Mouse (Mus musculus): ENCODE results near the gene Hoxc5. TPM values are rescaled to one million over a fixed set of nuclear protein-coding genes. Genes with fewer than 3 reads are reported as not detected.

Hoxc5 gene
- polyA plus RNA-seq, 1 experiment = 0.32 TPM

DNA sequence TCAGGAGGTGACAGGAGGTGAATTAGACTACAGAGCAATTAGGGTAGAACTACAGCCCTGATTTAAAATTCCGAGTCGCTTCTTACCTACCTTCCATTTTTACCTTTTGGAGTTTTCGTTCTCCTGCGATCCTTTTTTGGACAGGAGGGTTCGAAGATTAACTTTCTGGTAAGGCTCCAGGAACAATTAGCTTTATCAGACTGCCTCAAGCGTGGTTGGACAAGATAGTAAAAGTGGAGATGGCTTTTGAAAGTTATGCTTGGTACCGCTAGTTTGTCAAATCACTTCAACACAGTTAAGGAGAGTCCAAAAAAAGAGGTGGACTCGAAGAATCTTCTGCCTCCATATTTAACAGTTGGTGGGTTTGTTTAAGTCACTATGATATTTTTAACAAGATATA, 54.3 kb downstream of the Hoxc5 start:
- H3K27ac ChIP-seq (ENCODE audit: control insufficient read depth, insufficient read depth, low read length) = no peak overlapping the region
- TF ChIP-seq CTCF (IDR thresholded peaks at IDR 0.05; ENCODE audit: borderline replicate concordance, control insufficient read depth, extremely low read depth, insufficient read depth, low read length, poor library complexity) (no peak), POLR2A (IDR thresholded peaks at IDR 0.05; ENCODE audit: control insufficient read depth, extremely low read depth, insufficient read depth, low read length, poor library complexity) (no peak)
- H3K4me1 ChIP-seq (replicated peaks; ENCODE audit: control insufficient read depth, insufficient read depth, low read length) = no peaks in the 10 kb centered on the region
- WGBS = 19% methylated on average over 8 of the region's 8 CpGs
- no peak overlapping the region for H3K4me3 ChIP-seq (ENCODE audit: control insufficient read depth, insufficient read depth, low read length)
- peaks cover 16% of the 10 kb centered on the region for H3K27me3 ChIP-seq (ENCODE audit: control insufficient read depth, insufficient read depth, low read length)
- no peaks in the 10 kb centered on the region for H3K36me3 ChIP-seq (ENCODE audit: control insufficient read depth, insufficient read depth, low read length)
- no peak for DNase-seq

DNA sequence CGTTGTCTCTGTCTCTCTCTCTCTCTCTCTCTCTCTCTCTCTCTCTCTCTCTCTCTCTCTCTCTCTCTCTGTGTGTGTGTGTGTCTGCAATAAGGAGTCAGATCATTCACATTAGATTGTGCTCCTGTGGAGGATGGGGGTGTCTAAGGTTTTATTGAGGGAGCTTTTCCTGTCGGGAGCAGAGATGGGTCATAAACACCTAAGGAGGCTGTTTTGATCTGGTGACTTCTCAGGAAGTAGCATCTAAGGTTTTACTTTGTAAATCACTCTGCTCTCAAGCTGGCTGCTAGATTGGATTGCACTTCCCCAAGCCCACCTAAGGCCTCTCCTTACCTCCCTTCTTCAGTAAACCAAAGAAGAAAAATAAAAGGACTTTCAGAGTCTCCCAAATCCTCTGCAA, 56.9 kb downstream of the Hoxc5 start:
- WGBS = 7% methylated on average over 2 of the region's 2 CpGs
- Histone ChIP-seq H3K27me3 (ENCODE audit: control insufficient read depth, insufficient read depth, low read length) (peaks cover 12% of the 10 kb centered on the region), H3K4me1 (replicated peaks; ENCODE audit: control insufficient read depth, insufficient read depth, low read length) (no peaks in the 10 kb centered on the region), H3K4me3 (ENCODE audit: control insufficient read depth, insufficient read depth, low read length) (no peak overlapping the region), H3K36me3 (ENCODE audit: control insufficient read depth, insufficient read depth, low read length) (no peaks in the 10 kb centered on the region), H3K27ac (ENCODE audit: control insufficient read depth, insufficient read depth, low read length) (no peak overlapping the region)
- DNase-seq = no peak
- TF ChIP-seq POLR2A (IDR thresholded peaks at IDR 0.05; ENCODE audit: control insufficient read depth, extremely low read depth, insufficient read depth, low read length, poor library complexity) (no peak), CTCF (IDR thresholded peaks at IDR 0.05; ENCODE audit: borderline replicate concordance, control insufficient read depth, extremely low read depth, insufficient read depth, low read length, poor library complexity) (no peak)

DNA sequence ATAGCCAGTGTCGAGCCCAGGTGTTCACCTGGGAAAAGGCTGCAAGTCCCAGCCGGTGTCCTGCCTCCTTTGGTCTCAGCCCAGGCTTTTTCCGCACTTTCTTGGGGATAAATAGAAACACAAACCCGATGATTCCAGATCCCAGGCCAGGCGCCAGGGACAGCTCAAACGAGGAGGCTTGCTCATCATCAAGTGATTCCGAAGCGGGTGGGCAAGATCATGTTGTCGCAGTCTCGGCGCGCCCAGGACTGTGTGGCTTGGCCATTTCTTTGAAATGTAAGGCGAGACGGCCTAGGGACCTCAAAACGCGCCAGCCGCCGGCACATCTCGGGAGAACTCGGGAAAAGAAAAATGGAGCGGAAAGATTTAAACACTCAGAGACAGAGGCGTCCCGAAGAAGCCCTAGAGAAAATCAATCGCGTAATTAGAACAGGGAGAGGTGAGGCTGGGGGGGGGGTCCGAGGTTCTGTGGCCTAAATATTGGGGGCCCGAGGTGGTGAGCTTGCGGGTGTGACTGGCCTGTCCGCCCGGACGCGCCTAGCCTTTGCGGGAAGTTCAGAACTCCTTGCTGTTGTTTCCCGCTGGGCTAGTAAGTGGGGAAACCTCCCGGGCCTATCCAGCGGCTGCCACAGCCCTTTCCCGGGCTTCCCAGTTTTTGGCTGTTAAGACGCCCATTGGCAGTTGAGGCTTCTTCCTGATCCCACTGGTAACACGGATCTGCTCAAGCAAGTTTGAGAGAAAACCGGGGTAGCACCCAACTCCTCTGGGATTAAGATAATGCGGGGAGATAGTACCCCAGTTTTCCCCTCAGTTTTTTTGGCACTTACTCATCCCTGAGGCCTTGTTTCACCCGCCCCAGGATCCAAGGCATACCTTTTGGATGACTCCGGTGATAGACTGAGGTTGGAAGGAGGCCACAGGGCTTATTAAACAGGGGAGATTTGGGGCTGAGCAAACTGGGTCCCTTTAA, 60.3 kb downstream of the Hoxc5 start:
- Histone ChIP-seq H3K36me3 (ENCODE audit: control insufficient read depth, insufficient read depth, low read length) (no peaks in the 10 kb centered on the region), H3K27ac (ENCODE audit: control insufficient read depth, insufficient read depth, low read length) (no peak overlapping the region), H3K4me1 (replicated peaks; ENCODE audit: control insufficient read depth, insufficient read depth, low read length) (no peaks in the 10 kb centered on the region), H3K4me3 (ENCODE audit: control insufficient read depth, insufficient read depth, low read length) (no peak overlapping the region), H3K27me3 (ENCODE audit: control insufficient read depth, insufficient read depth, low read length) (peaks cover 8% of the 10 kb centered on the region)
- WGBS = 15% methylated on average over 43 of the region's 43 CpGs
- no peak for TF ChIP-seq POLR2A (IDR thresholded peaks at IDR 0.05; ENCODE audit: control insufficient read depth, extremely low read depth, insufficient read depth, low read length, poor library complexity)
- no peak for TF ChIP-seq CTCF (IDR thresholded peaks at IDR 0.05; ENCODE audit: borderline replicate concordance, control insufficient read depth, extremely low read depth, insufficient read depth, low read length, poor library complexity)
- no peak for DNase-seq

DNA sequence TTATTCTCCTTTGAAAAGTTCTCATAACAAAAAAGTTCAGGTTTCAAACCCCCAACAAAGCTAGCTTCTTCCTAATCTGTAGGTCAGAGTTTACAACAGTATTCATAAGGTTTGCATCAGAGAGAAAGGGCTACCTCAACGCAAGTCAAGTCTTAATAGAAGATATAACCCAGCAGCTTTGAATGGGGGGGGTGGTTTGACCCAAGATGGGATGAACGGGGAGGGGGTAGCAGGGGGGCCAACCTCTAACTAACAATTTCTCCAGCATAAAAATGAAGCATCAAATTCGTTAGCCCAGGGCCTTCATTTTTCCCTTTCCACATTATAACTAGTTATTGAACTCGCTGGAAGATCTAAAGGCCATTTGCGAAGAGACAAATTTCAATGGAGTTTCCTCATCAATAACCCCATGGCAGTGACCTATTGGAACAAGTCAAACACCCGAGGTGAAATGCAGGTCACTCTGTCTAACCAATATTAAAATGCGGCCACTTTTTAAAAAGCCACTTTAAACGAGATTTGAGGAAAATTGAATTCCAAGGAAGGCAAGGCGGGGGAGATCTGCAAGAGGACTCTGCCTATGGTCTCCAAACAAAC, 61.8 kb downstream of the Hoxc5 start:
- TF ChIP-seq POLR2A (IDR thresholded peaks at IDR 0.05; ENCODE audit: control insufficient read depth, extremely low read depth, insufficient read depth, low read length, poor library complexity) = no peak
- no peak for TF ChIP-seq CTCF (IDR thresholded peaks at IDR 0.05; ENCODE audit: borderline replicate concordance, control insufficient read depth, extremely low read depth, insufficient read depth, low read length, poor library complexity)
- no peaks in the 10 kb centered on the region for H3K4me1 ChIP-seq (replicated peaks; ENCODE audit: control insufficient read depth, insufficient read depth, low read length)
- H3K4me3 ChIP-seq (ENCODE audit: control insufficient read depth, insufficient read depth, low read length) = no peak overlapping the region
- no peaks in the 10 kb centered on the region for H3K36me3 ChIP-seq (ENCODE audit: control insufficient read depth, insufficient read depth, low read length)
- DNase-seq = no peak
- 61% methylated on average over 9 of the region's 9 CpGs for WGBS
- peaks cover 17% of the 10 kb centered on the region for H3K27me3 ChIP-seq (ENCODE audit: control insufficient read depth, insufficient read depth, low read length)
- H3K27ac ChIP-seq (ENCODE audit: control insufficient read depth, insufficient read depth, low read length) = no peak overlapping the region

DNA sequence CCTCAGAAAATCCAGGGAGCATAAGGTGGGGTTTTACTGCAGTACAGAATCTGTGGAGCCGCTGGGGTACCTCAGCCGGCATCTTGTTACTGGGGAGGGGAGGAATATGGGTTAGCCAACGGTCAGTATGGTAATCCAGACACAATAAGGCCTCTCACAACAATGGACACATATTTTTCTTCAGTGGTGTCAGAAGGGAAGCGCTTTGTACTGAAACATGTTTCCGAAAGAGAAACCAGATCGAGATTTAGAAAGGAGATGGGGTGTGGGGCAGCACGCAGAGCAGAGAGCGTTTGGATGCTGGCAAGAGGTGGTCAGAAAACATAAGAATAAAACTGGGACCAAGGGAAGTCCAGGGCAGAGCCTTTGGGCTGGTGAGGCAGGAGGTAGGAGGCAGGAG, 62.9 kb downstream of the Hoxc5 start:
- H3K4me1 ChIP-seq (replicated peaks; ENCODE audit: control insufficient read depth, insufficient read depth, low read length) = no peaks in the 10 kb centered on the region
- peaks cover 26% of the 10 kb centered on the region for H3K27me3 ChIP-seq (ENCODE audit: control insufficient read depth, insufficient read depth, low read length)
- H3K36me3 ChIP-seq (ENCODE audit: control insufficient read depth, insufficient read depth, low read length) = no peaks in the 10 kb centered on the region
- 12% methylated on average over 8 of the region's 8 CpGs for WGBS
- H3K4me3 ChIP-seq (ENCODE audit: control insufficient read depth, insufficient read depth, low read length) = no peak overlapping the region
- DNase-seq = no peak
- H3K27ac ChIP-seq (ENCODE audit: control insufficient read depth, insufficient read depth, low read length) = no peak overlapping the region
- TF ChIP-seq POLR2A (IDR thresholded peaks at IDR 0.05; ENCODE audit: control insufficient read depth, extremely low read depth, insufficient read depth, low read length, poor library complexity) = no peak
- TF ChIP-seq CTCF (IDR thresholded peaks at IDR 0.05; ENCODE audit: borderline replicate concordance, control insufficient read depth, extremely low read depth, insufficient read depth, low read length, poor library complexity) = no peak

DNA sequence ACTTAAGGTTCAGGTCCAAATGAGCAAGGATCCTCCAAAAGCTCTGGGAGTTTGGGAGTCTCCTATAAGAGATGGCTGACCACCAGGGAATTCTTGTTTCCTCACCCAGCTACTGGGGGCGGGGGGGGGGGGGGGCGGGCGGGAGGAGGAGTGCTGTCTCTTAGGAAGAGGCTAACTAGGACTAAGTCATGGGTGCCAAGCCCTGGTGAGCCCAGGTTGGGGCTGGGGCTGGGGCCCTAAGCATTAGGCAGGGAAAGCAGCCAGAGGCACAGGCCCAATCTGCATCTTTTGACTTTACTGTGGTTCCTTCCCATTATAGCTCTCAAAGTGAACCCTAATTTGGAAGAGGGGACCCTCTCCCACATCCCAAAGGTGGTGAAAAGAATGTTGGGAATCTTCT, 64.9 kb downstream of the Hoxc5 start:
- DNase-seq = no peak
- TF ChIP-seq POLR2A (IDR thresholded peaks at IDR 0.05; ENCODE audit: control insufficient read depth, extremely low read depth, insufficient read depth, low read length, poor library complexity) (no peak), CTCF (IDR thresholded peaks at IDR 0.05; ENCODE audit: borderline replicate concordance, control insufficient read depth, extremely low read depth, insufficient read depth, low read length, poor library complexity) (no peak)
- Histone ChIP-seq H3K4me3 (ENCODE audit: control insufficient read depth, insufficient read depth, low read length) (no peak overlapping the region), H3K27me3 (ENCODE audit: control insufficient read depth, insufficient read depth, low read length) (peaks cover 35% of the 10 kb centered on the region), H3K27ac (ENCODE audit: control insufficient read depth, insufficient read depth, low read length) (no peak overlapping the region), H3K36me3 (ENCODE audit: control insufficient read depth, insufficient read depth, low read length) (no peaks in the 10 kb centered on the region), H3K4me1 (replicated peaks; ENCODE audit: control insufficient read depth, insufficient read depth, low read length) (no peaks in the 10 kb centered on the region)
- 7% methylated on average over 3 of the region's 3 CpGs for WGBS
